Mouse (Mus musculus) A20 (cell line): ENCODE results near the gene Atp5h.
"Not testable (repeated sequence)": the region's sequence is repeated elsewhere in the genome, so short reads cannot be mapped to it uniquely, and the experiment has no call there.

ENCODE experiments used
- DNase-seq: peaks from one replicate; pipeline ENCODE4 v3.0.0-alpha.2; 2011; ENCODE audit warnings: low read depth, low spot score

The Atp5h gene

GRCm38 (mm10) chr11:115400630-115401391, 19.0 kb downstream of the Atp5h start:
- DNase-seq, result no peak

GRCm38 (mm10) chr11:115400126-115400525, 19.6 kb downstream of the Atp5h start:
- DNase-seq, result no peak

- no peak for DNase-seq
Observed at GRCm38 (mm10) chr11:115398085-115398484, 21.7 kb downstream of the Atp5h start.

GRCm38 (mm10) chr11:115393721-115394325, 25.9 kb downstream of the Atp5h start:
- no peak for DNase-seq

GRCm38 (mm10) chr11:115391358-115391757, 28.4 kb downstream of the Atp5h start:
- no peak for DNase-seq

- not testable (repeated sequence) for DNase-seq
Observed at GRCm38 (mm10) chr11:115386859-115387258, 32.9 kb downstream of the Atp5h start.

- no peak for DNase-seq
Observed at GRCm38 (mm10) chr11:115384587-115384986, 35.2 kb downstream of the Atp5h start.

- DNase-seq, result no peak
Observed at GRCm38 (mm10) chr11:115383701-115384474, 35.9 kb downstream of the Atp5h start.

GRCm38 (mm10) chr11:115382891-115383290, 36.9 kb downstream of the Atp5h start:
- no peak for DNase-seq

GRCm38 (mm10) chr11:115381743-115382539, 37.8 kb downstream of the Atp5h start, which contains the start of gene Cdr2l:
Gene Cdr2l, plus strand, starts transcription at chr11:115381916.
- DNase-seq, result no peak

GRCm38 (mm10) chr11:115381276-115381675, 38.5 kb downstream of the Atp5h start:
- DNase-seq, result no peak

GRCm38 (mm10) chr11:115377854-115378253, 41.9 kb downstream of the Atp5h start:
- no peak for DNase-seq

- DNase-seq, result no peak
Observed at GRCm38 (mm10) chr11:115377254-115377653, 42.5 kb downstream of the Atp5h start.

- DNase-seq, result no peak
Observed at GRCm38 (mm10) chr11:115376722-115377121, 43.0 kb downstream of the Atp5h start.

GRCm38 (mm10) chr11:115374695-115375425, 44.9 kb downstream of the Atp5h start:
- no peak for DNase-seq

GRCm38 (mm10) chr11:115373805-115374694, 45.7 kb downstream of the Atp5h start:
- no peak for DNase-seq

- DNase-seq, result no peak
Observed at GRCm38 (mm10) chr11:115372737-115373136, 47.0 kb downstream of the Atp5h start.

GRCm38 (mm10) chr11:115372015-115372414, 47.7 kb downstream of the Atp5h start:
- DNase-seq, result no peak

GRCm38 (mm10) chr11:115371354-115371753, 48.4 kb downstream of the Atp5h start:
- no peak for DNase-seq

- DNase-seq, result no peak
Observed at GRCm38 (mm10) chr11:115370368-115370767, 49.4 kb downstream of the Atp5h start.
